Mouse (Mus musculus) cortical plate, adult 2 months (tissue): ENCODE measurements at regions not wholly inside any gene's neighbourhood (a gene's known extent, or its start where the extent isn't known, plus 50 kb on each side); places are given as distances from the start of the nearest gene placed in this dataset.

Source experiments
- CTCF ChIP-seq: fragments of 200-500 bp; IDR thresholded peaks from 2 replicates; pipeline ENCODE4 v1.5.1; 2011; ENCODE audit warnings: mild to moderate bottlenecking, control low read depth, low read length; ENCODE audit not compliant: insufficient read depth; ENCODE audit errors: extremely low read depth
- POLR2A ChIP-seq: fragments of 200-500 bp; IDR thresholded peaks from 2 replicates; pipeline ENCODE4 v1.6.1; 2011; ENCODE audit warnings: mild to moderate bottlenecking, low read length, control low read depth; ENCODE audit not compliant: insufficient read depth; ENCODE audit errors: extremely low read depth

GRCm38 (mm10) chr15:59196351-59196750, 307.3 kb downstream of the Gm49356 start:
- TF ChIP-seq CTCF: no peak
- no peak for TF ChIP-seq POLR2A
